Mouse (Mus musculus) embryonic facial prominence, embryonic 14.5 days (tissue): ENCODE results near the gene Syt16. TPM values are rescaled to one million over a fixed set of nuclear protein-coding genes. Genes with fewer than 3 reads are reported as not detected.

ENCODE experiments used
- polyA plus RNA-seq: library from polyadenylated mRNA; unstranded; fragments of >200 nt; fragmentation: Nextera tagmentation; extraction: Ambion mirVana; gene quantifications from 2 replicates; pipeline ENCODE4 v1.2.1, GENCODE M21; 2014

Syt16 gene
- polyA plus RNA-seq, 1 experiment from 2014 or later, result 5.5 TPM

Other genes with a start within 250 kb of the Syt16 start
- 91.8 and 103 TPM in 2 replicates for gene Hif1a, start 96.3 kb upstream of the Syt16 start, polyA plus RNA-seq
- 9.2 and 10.2 TPM in 2 replicates for gene Gm49321, start 60.0 kb upstream of the Syt16 start, polyA plus RNA-seq
- gene Snapc1, start 33.2 kb upstream of the Syt16 start, polyA plus RNA-seq, result 14.7 and 17.8 TPM in 2 replicates